Mouse (Mus musculus) brain, embryonic 14.5 days (tissue): ENCODE results near the gene Acsl1.

Experiments used
- CTCF ChIP-seq: fragments of 200-500 bp; IDR thresholded peaks from 2 replicates; pipeline ENCODE4 v1.5.1; 2012; ENCODE audit warnings: inconsistent platforms, mild to moderate bottlenecking, moderate library complexity, borderline replicate concordance; ENCODE audit not compliant: insufficient read depth, insufficient read length; ENCODE audit errors: extremely low read depth
- POLR2A ChIP-seq: fragments of 200-500 bp; IDR thresholded peaks from 2 replicates; pipeline ENCODE4 v1.6.1; 2012; ENCODE audit warnings: mild to moderate bottlenecking, inconsistent platforms, borderline replicate concordance; ENCODE audit not compliant: poor library complexity, insufficient read depth, insufficient read length, severe bottlenecking; ENCODE audit errors: extremely low read depth

GRCm38 (mm10) chr8:46559428-46559827 lies 88.6 kb downstream of the Acsl1 start:
- peak; percentile 46; the same call in 1 of the 2 replicates for TF ChIP-seq CTCF
- no peak for TF ChIP-seq POLR2A
